Mouse (Mus musculus): ENCODE measurements around the gene Fam173a. TPM values are rescaled to one million over a fixed set of nuclear protein-coding genes. Genes with fewer than 3 reads are reported as not detected.
"Not testable (repeated sequence)": the region's sequence is repeated elsewhere in the genome, so short reads cannot be mapped to it uniquely, and the experiment has no call there.

Fam173a gene
- total RNA-seq, 2 experiments from 2014 or later = 38.2 to 126 TPM

- ATAC-seq (replicated peaks; ENCODE audit: poor library complexity) = no peak
Measured at GRCm38 (mm10) chr17:25762591-25762990, 30.1 kb downstream of the Fam173a start.

- no peak for ATAC-seq (replicated peaks; ENCODE audit: poor library complexity)
Measured at GRCm38 (mm10) chr17:25761561-25761970, 31.1 kb downstream of the Fam173a start.

DNA sequence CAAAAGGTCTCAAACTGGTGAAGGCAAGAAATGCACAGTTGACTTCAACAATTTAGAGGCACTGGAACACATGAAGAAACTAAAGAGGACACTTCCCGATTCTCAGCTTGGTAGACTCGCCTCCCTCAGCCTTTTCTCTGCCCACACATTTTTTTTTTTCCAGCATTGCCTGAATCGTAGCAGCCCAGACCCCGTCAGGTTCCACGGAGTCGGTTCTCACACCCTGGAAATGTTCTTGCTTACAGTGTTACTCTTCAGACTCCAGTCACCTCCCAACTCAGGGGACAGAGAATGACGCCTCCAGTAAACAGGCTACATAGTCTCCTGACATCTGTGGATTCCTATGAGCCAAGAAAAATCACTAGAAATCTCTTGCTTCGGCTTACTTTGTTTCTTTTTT is 32.6 kb downstream of the Fam173a start:
- ATAC-seq (replicated peaks; ENCODE audit: poor library complexity) = no peak

- no peak for ATAC-seq (replicated peaks; ENCODE audit: poor library complexity)
Measured at GRCm38 (mm10) chr17:25757691-25758090, 35.0 kb downstream of the Fam173a start.

GRCm38 (mm10) chr17:25756378-25757242 is 36.1 kb downstream of the Fam173a start:
- no peak for ATAC-seq (replicated peaks; ENCODE audit: poor library complexity)

DNA sequence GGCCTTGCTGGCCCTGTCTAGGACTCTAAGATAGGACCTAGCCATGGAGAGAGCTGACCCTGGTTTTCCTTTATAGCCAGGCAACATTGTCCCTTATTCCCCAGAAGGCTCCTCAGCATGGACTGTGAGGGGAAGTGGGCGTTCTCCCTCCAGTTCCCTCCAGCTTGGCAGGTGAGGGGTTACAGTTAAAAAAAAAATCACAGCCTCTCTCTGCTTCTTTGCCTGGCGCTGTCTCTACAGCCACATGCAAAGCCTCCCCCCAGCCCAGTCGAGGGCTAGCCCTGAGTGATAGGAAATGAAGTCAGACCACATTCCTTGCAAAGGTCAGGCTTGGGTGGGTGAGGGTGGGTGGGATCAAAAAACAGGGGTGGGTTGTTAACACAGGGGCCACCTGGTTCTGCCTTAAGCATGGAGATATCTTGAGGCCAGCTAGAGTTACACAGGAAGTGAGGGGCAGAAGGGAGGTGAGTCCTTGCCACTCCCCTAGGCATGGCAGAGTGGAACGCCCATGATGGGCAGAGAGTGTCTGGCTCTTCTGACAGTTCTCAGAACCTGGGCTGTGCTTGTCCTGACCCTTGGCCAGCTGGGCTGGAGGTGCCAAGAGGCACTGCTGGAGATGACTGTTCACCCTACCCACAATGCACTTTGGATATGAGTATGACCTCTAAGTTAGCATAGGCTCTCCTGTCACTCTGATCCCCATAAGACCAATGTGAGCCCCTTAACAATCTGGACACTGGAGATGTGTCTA is 36.9 kb downstream of the Fam173a start:
- ATAC-seq (replicated peaks; ENCODE audit: poor library complexity) = no peak

DNA sequence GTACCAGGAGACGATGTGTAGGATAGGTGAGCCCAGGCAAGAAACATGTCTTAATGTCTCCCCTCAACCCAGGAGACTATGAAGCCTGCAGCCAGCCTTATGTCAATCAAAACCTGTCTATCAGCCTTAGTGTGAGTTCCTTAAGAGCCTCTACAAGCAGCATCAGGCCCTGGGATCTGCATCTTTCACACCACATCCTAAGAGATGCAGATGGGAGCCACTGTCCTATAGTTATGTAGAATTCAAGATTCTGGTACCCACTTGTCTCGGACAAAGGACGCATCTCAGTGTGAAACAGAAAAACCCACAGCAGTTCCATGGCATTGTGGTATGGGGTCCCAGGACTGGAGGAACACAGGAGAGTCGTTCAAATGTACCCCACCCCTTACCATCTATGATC is 37.6 kb downstream of the Fam173a start:
- ATAC-seq (replicated peaks; ENCODE audit: poor library complexity) = no peak

DNA sequence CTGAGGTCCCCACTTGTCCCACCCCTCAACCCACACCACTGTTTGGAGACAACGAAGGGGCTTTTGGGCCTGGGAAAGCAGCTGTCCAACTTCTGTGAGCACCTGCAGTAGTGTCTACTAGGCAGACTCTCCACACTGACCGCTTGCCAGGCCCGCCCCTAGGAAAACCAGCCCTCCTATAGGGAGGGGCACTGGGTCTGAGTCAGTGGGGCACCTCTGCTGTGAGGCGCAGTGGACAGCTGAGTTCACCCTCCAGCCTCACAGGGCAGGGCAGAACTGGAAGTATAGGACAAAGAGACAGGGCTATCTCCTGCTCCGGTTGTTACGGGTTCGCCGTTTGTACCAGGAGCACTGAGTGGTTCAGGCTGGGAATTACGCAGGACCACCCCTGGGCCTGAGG is 38.5 kb downstream of the Fam173a start, which contains the start of gene Msln:
Gene Msln, minus strand, starts transcription at position 138 of the 400 bp plus-strand sequence.
- ATAC-seq (replicated peaks; ENCODE audit: poor library complexity) = no peak

DNA sequence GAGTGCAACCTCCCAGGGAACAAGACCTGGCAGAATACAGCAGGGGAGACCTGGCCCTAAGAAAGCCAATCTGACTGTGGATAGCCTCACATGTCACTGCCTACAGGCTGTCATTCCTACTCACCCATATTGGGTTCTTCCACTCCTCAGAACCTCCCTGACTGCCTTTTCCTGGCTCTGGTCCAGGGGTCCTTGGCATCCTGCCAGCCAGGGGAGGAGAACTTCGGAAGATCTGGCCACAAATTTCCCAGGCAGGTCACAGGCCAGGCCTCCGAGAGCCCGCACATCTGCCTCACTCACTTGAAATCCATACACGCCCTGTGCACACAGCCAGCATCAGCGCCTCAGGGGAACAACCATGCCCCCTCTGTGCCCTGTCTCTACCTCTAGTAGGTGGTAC is 41.3 kb downstream of the Fam173a start:
- no peak for ATAC-seq (replicated peaks; ENCODE audit: poor library complexity)

DNA sequence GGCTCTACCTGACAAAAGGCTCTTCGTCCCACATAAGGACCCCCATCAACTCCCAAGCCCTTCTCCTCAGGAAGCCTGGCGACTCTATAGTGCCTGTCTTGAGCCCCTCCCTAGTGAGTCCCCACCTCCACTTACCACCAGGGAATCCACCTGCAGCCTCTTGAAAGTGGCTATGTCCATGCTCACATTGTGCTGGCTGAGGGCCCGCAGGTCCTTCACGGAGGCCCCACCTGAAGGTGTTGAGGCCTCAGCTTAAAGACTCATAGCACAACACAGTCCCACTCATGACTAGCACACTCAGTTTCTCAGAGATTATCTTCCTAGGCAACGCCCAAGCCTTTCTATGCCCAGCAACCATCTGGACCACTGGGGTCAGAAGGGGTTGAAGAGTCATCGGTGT is 43.4 kb downstream of the Fam173a start:
- ATAC-seq (replicated peaks; ENCODE audit: poor library complexity) = no peak

DNA sequence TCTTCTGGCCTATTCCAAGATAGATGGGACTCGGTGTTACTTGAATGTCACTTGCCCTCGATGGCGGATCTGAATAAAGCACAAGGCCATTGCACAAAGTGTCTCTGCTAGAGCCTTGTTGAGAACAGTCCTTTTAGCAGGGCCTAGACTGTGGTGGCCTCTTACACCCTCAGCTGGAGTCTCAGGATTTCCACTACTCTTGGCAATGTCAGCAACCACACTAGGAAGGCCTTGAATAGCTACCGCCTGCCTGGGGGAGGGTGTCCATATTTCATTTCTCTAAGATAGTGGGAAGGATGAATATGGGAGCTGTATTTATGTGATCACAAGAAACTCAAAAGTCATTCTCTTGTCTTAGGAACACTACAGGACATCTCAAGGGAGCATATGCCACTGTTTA is 44.5 kb downstream of the Fam173a start:
- no peak for ATAC-seq (replicated peaks; ENCODE audit: poor library complexity)

GRCm38 (mm10) chr17:25744311-25744710 is 48.4 kb downstream of the Fam173a start:
- no peak for ATAC-seq (replicated peaks; ENCODE audit: poor library complexity)

- ATAC-seq (replicated peaks; ENCODE audit: poor library complexity) = no peak
Measured at GRCm38 (mm10) chr17:25743831-25744230, 48.9 kb downstream of the Fam173a start.

DNA sequence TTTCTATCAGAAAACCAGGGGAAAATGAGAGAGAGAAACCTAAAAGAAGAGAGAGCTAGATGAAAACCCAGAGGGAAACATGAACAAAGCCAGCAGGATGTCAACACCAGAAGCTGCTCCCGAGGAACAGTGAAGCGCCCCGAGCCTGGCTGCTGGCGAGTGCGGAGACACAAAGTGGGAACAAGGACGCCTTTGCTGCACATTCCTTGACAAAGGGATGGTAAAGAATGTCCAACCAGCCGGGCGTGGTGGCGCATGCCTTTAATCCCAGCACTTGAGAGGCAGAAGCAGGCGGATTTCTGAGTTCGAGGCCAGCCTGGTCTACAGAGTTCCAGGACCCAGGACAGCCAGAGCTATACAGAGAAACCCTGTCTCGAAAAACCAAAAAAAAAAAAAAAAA is 51.2 kb downstream of the Fam173a start:
- ATAC-seq (replicated peaks; ENCODE audit: poor library complexity) = not testable (repeated sequence)

Other genes with a start within 250 kb of the Fam173a start
- not detected in 2 replicates for gene Sox8, start 222.2 kb downstream of the Fam173a start, total RNA-seq (2015)
- not detected in 2 replicates for gene Sox8, start 222.2 kb downstream of the Fam173a start, total RNA-seq (2017)
- 23.2 and 25.6 TPM in 2 replicates for gene Lmf1, start 213.8 kb downstream of the Fam173a start, total RNA-seq (2015)
- 11.7 and 14.1 TPM in 2 replicates for gene Lmf1, start 213.8 kb downstream of the Fam173a start, total RNA-seq (2017)
- gene Gng13, start 75.7 kb downstream of the Fam173a start, total RNA-seq (2015) = not detected in 2 replicates
- gene Gng13, start 75.7 kb downstream of the Fam173a start, total RNA-seq (2017) = 0.34 TPM in 1 of 2 replicates, not detected in the other
- 12.9 and 19.0 TPM in 2 replicates for gene Chtf18, start 65.5 kb downstream of the Fam173a start, total RNA-seq (2015)
- 27.0 and 30.2 TPM in 2 replicates for gene Chtf18, start 65.5 kb downstream of the Fam173a start, total RNA-seq (2017)
- 5.5 and 5.7 TPM in 2 replicates for gene Rpusd1, start 65.2 kb downstream of the Fam173a start, total RNA-seq (2015)
- 1.6 and 6.0 TPM in 2 replicates for gene Rpusd1, start 65.2 kb downstream of the Fam173a start, total RNA-seq (2017)
- gene Mslnl, start 56.9 kb downstream of the Fam173a start, total RNA-seq (2015) = not detected in 2 replicates
- not detected in 2 replicates for gene Mslnl, start 56.9 kb downstream of the Fam173a start, total RNA-seq (2017)
- 0.46 TPM in 1 of 2 replicates, not detected in the other for gene Msln, start 38.5 kb downstream of the Fam173a start, total RNA-seq (2015)
- not detected in 2 replicates for gene Msln, start 38.5 kb downstream of the Fam173a start, total RNA-seq (2017)
- 12.3 and 16.2 TPM in 2 replicates for gene Narfl, start 19.1 kb downstream of the Fam173a start, total RNA-seq (2015)
- 24.5 and 31.5 TPM in 2 replicates for gene Narfl, start 19.1 kb downstream of the Fam173a start, total RNA-seq (2017)
- gene Haghl, start 7.2 kb downstream of the Fam173a start, total RNA-seq (2015) = 10.9 and 13.4 TPM in 2 replicates
- 15.2 and 18.8 TPM in 2 replicates for gene Haghl, start 7.2 kb downstream of the Fam173a start, total RNA-seq (2017)
- 0.05 TPM in 1 of 2 replicates, not detected in the other for gene Ccdc78, start 6.3 kb downstream of the Fam173a start, total RNA-seq (2015)
- gene Ccdc78, start 6.3 kb downstream of the Fam173a start, total RNA-seq (2017) = 0.20 and 0.21 TPM in 2 replicates
- gene AC134908.4, start 2.8 kb upstream of the Fam173a start, total RNA-seq (2015) = 1.8 TPM in 1 of 2 replicates, not detected in the other
- not detected in 2 replicates for gene AC134908.4, start 2.8 kb upstream of the Fam173a start, total RNA-seq (2017)
- gene Metrn, start 4.2 kb upstream of the Fam173a start, total RNA-seq (2015) = 4.5 and 9.7 TPM in 2 replicates
- gene Metrn, start 4.2 kb upstream of the Fam173a start, total RNA-seq (2017) = 26.8 and 29.5 TPM in 2 replicates
- gene Fbxl16, start 16.2 kb upstream of the Fam173a start, total RNA-seq (2015) = not detected in 2 replicates
- gene Fbxl16, start 16.2 kb upstream of the Fam173a start, total RNA-seq (2017) = not detected in 2 replicates
- 10.0 and 10.1 TPM in 2 replicates for gene Wdr24, start 30.7 kb upstream of the Fam173a start, total RNA-seq (2015)
- 16.1 and 18.0 TPM in 2 replicates for gene Wdr24, start 30.7 kb upstream of the Fam173a start, total RNA-seq (2017)
- gene Jmjd8, start 36.0 kb upstream of the Fam173a start, total RNA-seq (2015) = 12.0 and 15.6 TPM in 2 replicates
- gene Jmjd8, start 36.0 kb upstream of the Fam173a start, total RNA-seq (2017) = 19.5 and 22.8 TPM in 2 replicates
- gene Stub1, start 40.5 kb upstream of the Fam173a start, total RNA-seq (2015) = 66.5 and 73.4 TPM in 2 replicates
- gene Stub1, start 40.5 kb upstream of the Fam173a start, total RNA-seq (2017) = 99.5 and 106 TPM in 2 replicates
- gene Rhbdl1, start 44.4 kb upstream of the Fam173a start, total RNA-seq (2015) = 1.0 and 1.1 TPM in 2 replicates
- gene Rhbdl1, start 44.4 kb upstream of the Fam173a start, total RNA-seq (2017) = 2.5 TPM in 1 of 2 replicates, not detected in the other
- 0.17 and 0.32 TPM in 2 replicates for gene Gm20683, start 48.9 kb upstream of the Fam173a start, total RNA-seq (2015)
- gene Gm20683, start 48.9 kb upstream of the Fam173a start, total RNA-seq (2017) = 0.54 and 0.78 TPM in 2 replicates
- 15.1 and 17.0 TPM in 2 replicates for gene Rhot2, start 52.0 kb upstream of the Fam173a start, total RNA-seq (2015)
- gene Rhot2, start 52.0 kb upstream of the Fam173a start, total RNA-seq (2017) = 18.0 and 19.7 TPM in 2 replicates
- 29.5 and 37.9 TPM in 2 replicates for gene Wdr90, start 68.6 kb upstream of the Fam173a start, total RNA-seq (2015)
- 17.4 and 17.6 TPM in 2 replicates for gene Wdr90, start 68.6 kb upstream of the Fam173a start, total RNA-seq (2017)
- 41.0 and 42.2 TPM in 2 replicates for gene Mcrip2, start 75.9 kb upstream of the Fam173a start, total RNA-seq (2015)
- 8.6 and 19.7 TPM in 2 replicates for gene Mcrip2, start 75.9 kb upstream of the Fam173a start, total RNA-seq (2017)
- gene Mettl26, start 82.2 kb upstream of the Fam173a start, total RNA-seq (2015) = 34.3 and 39.1 TPM in 2 replicates
- 15.4 and 22.3 TPM in 2 replicates for gene Mettl26, start 82.2 kb upstream of the Fam173a start, total RNA-seq (2017)
- 0.37 and 1.1 TPM in 2 replicates for gene Wfikkn1, start 88.0 kb upstream of the Fam173a start, total RNA-seq (2015)
- gene Wfikkn1, start 88.0 kb upstream of the Fam173a start, total RNA-seq (2017) = 0.12 and 0.54 TPM in 2 replicates
- gene Rab40c, start 126.8 kb upstream of the Fam173a start, total RNA-seq (2015) = 7.9 and 8.5 TPM in 2 replicates
- gene Rab40c, start 126.8 kb upstream of the Fam173a start, total RNA-seq (2017) = 10.4 and 12.0 TPM in 2 replicates
- 53.3 and 56.3 TPM in 2 replicates for gene Pigq, start 152.0 kb upstream of the Fam173a start, total RNA-seq (2015)
- gene Pigq, start 152.0 kb upstream of the Fam173a start, total RNA-seq (2017) = 41.6 and 41.8 TPM in 2 replicates
- gene Nhlrc4, start 152.1 kb upstream of the Fam173a start, total RNA-seq (2015) = not detected in 2 replicates
- gene Nhlrc4, start 152.1 kb upstream of the Fam173a start, total RNA-seq (2017) = not detected in 2 replicates
- gene A930017K11Rik, start 159.7 kb upstream of the Fam173a start, total RNA-seq (2015) = not detected in 2 replicates
- gene A930017K11Rik, start 159.7 kb upstream of the Fam173a start, total RNA-seq (2017) = not detected in 2 replicates
- 8.6 and 11.2 TPM in 2 replicates for gene Capn15, start 192.9 kb upstream of the Fam173a start, total RNA-seq (2015)
- 2.4 and 3.3 TPM in 2 replicates for gene Capn15, start 192.9 kb upstream of the Fam173a start, total RNA-seq (2017)